Mouse (Mus musculus) heart, adult 11 months (tissue): ENCODE measurements around the gene Pcif1.
A peak's percentile ranks its signal among the peaks of the same experiment; 100 is the strongest.

ENCODE experiments used
- DNase-seq: peaks from one replicate; pipeline ENCODE4 v3.0.0; 2022

The Pcif1 gene

GRCm38 (mm10) chr2:164923291-164923690, 44.2 kb downstream of the Pcif1 start:
- DNase-seq: no peak

- DNase-seq: peak; percentile 98
These were observed 45.2 kb downstream of the Pcif1 start for GRCm38 (mm10) chr2:164924100-164924857.

GRCm38 (mm10) chr2:164930706-164931581, 51.8 kb downstream of the Pcif1 start:
- DNase-seq: no peak

- DNase-seq: no peak
These were observed 54.4 kb downstream of the Pcif1 start for GRCm38 (mm10) chr2:164933534-164933933.

GRCm38 (mm10) chr2:164935991-164936390, 56.9 kb downstream of the Pcif1 start:
- no peak for DNase-seq

GRCm38 (mm10) chr2:164938146-164939091, 59.3 kb downstream of the Pcif1 start:
- peak; percentile 93 for DNase-seq

- no peak for DNase-seq
These were observed 60.0 kb downstream of the Pcif1 start for GRCm38 (mm10) chr2:164939106-164939505.

- no peak for DNase-seq
These were observed 61.2 kb downstream of the Pcif1 start, which contains the start of gene Mmp9 for GRCm38 (mm10) chr2:164940140-164940830. Mmp9 (plus strand) TSS chr2:164940780.

GRCm38 (mm10) chr2:164942692-164943290, 63.7 kb downstream of the Pcif1 start:
- peak; percentile 97 for DNase-seq
